Mouse (Mus musculus) kidney, adult 2 months (tissue): Measurements from ENCODE around the gene Lpin3.

ENCODE experiments used
- CTCF ChIP-seq: fragments of 200-500 bp; conservative IDR thresholded peaks from 2 replicates; pipeline ENCODE4 v1.5.1; 2011; ENCODE audit warnings: low read depth, mild to moderate bottlenecking, control low read depth, low read length, moderate library complexity, mixed read lengths; ENCODE audit not compliant: insufficient read depth, insufficient read length
- POLR2A ChIP-seq: fragments of 200-500 bp; IDR thresholded peaks from one replicate; pipeline ENCODE4 v1.6.1; 2011; ENCODE audit warnings: low read depth, low read length, control low read depth

DNA sequence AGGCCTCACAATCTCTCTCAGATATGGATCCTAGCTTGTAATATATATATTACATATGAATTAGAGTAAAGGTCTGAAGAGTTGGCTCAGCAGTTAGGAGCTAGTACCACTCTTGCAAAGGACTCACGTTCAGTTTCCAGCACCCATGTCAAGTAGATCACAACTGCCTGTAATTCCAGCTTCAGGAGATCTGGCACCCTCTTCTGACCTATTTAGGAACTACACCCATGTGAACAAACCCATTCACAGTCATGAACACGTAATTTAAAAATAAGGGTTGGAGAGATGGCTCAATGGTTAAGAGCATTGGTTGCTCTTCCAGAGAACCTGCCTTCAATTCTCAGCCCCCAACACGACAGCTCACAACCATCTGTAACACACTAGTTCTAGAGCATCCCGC lies 4.4 kb upstream of the Lpin3 start:
- TF ChIP-seq POLR2A (no peak), CTCF (peak; percentile 25; the same call in 1 of the 2 replicates)
